Mouse (Mus musculus) thymus, postnatal 25 days (tissue): ENCODE results near the gene Klhl31.

Experiments
- DNase-seq: peaks from one replicate; pipeline ENCODE4 v3.0.0; 2022

Klhl31 gene

DNA sequence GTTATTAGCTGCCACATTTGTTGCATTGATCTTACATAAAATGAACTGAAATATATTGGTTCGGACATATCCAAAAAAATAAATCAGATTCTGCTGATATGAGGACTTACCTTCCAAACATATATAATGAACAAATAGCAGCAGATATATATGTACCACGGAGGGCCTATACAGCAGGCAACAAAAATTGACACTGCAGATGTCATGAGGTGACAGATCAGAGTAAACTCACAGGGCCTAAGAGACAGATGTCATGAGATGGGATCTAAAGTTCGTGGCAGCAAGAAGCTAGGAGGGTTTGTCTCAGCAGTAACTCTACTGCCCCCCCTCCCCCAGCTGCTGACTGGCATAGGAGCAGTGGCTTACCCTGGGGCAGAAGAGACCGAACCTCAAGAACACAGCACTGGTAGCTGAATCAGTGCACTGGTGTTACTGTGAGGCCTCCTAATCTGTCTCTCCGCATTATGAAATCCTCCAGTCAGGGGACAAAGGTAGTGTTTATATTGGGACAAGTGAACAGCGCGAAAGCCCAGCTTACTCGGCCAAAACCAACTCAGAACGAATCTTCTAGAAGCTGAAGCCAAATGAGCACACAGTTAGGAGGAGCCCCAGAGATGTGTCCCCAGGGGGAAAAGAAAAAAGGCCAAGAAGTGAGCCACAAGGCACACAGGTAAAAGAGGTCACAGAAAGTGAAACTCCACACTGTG, 71.3 kb downstream of the Klhl31 start:
- DNase-seq, result no peak

DNA sequence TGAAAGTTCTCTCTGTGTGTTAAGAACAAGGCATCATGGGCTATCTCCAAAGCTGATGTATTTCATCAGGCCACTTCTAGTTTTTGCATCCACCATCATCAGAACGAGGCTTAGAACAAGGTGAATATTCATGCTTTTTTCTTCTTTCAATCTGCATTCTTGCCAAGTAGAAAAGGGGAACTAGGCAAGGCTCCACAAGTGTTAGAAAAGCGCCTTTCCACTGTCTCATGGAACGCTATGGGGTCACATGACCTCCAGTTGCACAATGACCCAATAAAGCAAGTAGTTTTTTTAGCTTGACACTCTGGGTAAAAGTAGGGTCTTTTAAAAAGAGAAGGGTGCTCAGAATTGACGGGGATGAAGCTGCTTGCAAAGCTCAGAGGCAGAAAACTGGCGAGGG, 72.7 kb downstream of the Klhl31 start:
- DNase-seq, result no peak
